Mouse (Mus musculus): ENCODE results near the gene Rxfp2. TPM values are rescaled to one million over a fixed set of nuclear protein-coding genes. Genes with fewer than 3 reads are reported as not detected.

The Rxfp2 gene
- total RNA-seq, 2 experiments from 2014 or later: not detected

DNA sequence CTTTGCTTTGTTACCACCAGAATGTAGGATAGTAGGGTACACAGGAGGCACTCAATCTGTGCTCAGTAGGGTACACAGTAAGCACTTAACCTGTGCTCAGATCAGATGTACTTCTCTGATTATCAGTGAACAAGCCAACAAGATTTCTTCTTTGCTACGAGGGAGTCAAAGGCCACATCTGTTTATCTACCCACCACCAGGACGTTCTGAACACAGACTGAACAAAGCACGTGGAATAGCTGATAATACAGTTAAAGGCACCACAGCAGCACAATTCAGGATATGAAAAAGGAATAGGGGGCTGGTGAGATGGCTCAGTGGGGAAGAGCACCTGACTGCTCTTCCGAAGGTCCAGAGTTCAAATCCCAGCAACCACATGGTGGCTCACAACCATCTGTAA is 18.4 kb downstream of the Rxfp2 start:
- ATAC-seq (ENCODE audit: poor library complexity, severe bottlenecking): no peak

DNA sequence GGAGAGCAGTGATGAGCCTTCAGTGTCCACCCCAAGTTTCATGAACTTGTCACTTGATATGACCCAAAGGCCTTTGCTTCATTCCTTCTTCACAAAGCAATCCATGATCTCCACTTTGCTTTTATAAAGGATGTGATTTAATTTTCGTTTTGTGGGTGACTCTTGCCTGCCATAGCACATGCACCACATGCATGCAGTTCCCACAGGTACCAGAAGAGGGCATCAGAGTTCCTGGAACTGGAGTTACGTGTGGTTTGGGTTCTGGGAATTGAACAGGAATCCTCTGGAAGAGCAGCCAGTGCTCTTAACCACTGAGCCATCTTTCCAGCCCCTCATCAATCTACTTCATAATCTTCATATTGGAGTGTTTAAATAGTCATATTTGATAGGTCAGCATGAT is 26.1 kb downstream of the Rxfp2 start:
- ATAC-seq (ENCODE audit: poor library complexity, severe bottlenecking): no peak

DNA sequence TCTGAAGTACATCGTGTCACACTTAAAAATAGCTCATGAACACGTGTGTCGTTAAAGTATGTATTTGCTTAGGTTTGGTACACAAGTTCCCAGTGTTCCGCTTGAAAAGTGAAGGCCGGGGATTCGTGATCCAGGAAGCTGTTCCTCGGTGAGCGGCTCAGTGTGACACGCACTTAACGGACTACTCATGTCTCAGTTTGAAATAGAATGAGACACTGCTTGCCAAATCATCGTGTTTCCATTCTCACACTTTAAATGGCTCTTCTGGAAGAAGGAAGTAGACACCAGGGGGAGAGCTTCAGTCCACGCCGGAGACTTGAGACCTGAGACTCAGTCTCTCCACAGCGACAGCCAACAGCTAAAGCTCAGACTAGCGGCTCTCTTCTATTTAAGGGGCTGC is 28.0 kb downstream of the Rxfp2 start:
- ATAC-seq (ENCODE audit: poor library complexity, severe bottlenecking): no peak

DNA sequence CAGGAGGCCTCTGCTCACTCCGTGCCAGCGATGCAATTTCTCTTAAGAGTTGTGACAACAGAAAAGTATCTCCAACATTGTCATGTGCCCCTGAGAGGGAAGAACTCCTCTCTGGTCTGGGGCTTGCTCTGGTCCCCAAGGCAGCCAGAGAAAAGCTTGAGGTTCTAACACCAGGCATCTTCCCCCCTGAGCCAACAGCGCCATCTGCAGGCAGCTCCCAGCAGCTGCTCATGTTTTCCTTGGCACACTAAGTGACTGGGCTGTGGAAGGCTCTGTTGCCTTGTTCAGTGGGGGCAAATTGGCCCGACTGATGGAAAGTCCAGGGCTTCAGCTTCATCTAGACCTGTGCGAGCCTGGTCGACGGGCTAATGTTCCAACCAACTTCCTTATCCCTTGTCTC is 31.5 kb downstream of the Rxfp2 start:
- ATAC-seq (ENCODE audit: poor library complexity, severe bottlenecking): 0 out of 2 replicates have a peak, but pooled peaks have one; percentile 22

DNA sequence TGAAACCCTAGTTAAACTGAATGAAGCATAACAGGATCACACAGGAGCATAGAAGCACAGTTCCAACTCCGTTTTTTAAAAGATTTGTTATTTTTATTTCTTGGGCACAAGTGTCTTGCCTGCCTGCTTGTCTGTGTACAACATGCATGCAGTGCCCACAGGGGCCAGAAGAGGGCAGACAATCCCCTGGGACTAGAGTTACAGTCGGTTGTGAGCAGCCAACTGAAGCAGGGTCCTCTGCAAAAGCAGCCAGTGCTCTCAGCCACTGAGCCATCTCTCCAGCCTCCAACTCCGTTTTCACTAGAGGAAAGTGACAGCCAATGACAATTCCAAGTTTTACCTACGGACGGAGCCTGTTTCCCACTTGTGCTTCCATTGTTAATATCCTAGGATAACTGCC is 33.4 kb downstream of the Rxfp2 start:
- peak; percentile 54 for ATAC-seq (ENCODE audit: poor library complexity, severe bottlenecking)

DNA sequence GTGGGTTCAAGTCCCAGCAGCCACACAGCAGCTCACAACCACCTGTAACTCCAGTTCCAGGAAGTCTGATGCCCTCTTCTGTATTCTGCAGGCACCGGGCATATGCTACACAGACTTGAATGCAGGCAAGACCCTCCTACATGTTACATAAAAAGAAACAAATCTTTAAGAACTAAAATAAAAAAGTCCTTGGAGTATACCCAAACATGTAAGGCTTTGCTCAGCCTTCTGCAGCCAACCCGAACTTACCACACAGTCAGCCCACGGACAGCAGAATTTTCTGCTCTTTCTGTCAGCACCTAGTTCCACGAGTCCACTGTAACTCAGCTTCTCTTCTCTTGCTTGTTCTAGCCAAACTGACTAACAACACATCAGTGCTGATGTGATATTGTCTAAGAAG is 34.8 kb downstream of the Rxfp2 start:
- ATAC-seq (ENCODE audit: poor library complexity, severe bottlenecking): no peak

DNA sequence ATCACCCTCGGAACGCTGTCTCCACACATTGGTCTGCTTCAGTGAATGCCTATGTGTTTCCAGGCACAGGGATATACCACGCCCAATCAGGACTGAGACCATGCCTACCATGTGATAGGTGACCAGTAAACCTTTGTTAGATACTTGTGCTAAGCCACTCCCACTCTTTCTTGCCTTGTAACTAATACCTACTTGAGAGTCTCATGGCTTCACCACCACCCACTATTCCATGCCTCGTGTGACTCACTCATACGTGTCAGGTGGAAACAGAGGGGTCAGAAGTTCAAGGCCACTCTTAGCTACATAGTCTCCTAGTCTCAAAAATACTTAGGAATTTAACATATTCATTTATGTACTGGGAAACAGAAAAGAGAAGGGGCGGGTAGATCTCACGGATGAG is 35.5 kb downstream of the Rxfp2 start:
- no peak for ATAC-seq (ENCODE audit: poor library complexity, severe bottlenecking)

DNA sequence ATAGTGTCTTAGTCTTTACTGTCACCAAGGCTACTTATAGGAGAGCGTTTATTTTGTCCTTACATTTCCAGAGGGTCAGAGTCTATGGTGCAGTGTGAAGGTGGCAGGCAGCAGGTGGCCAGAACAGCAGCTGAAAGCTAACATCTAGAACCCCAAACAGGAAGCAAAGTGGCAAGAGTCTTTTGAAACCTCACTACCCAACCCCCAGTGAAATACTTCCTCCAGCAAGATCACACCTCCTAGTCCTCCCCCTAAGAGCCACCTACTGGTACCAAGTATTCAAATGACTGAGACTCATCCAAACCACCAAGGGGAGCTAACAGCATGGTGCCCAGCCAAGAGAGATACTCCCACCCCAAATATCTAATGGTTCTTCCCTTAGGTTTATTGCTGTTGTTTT is 36.8 kb downstream of the Rxfp2 start:
- peak; percentile 91 for ATAC-seq (ENCODE audit: poor library complexity, severe bottlenecking)

DNA sequence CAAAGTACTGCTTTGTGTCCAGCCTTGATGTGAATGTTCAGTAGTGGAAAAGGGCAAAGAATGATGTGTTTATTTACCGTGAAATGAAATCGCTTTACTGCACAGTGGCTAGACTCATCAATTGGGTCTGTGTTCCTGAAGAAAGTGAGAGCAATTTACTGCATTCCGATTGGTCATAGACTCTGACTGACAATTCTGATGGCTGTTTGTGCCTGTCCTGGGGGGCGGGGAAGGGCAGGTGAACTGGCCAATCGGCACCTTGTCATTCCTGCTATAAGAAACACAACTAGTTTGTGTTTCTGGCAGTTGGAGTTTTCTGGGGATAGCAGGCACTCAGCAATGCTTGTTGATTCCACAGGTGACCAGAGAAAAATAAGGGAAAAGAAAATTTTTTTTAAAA is 37.6 kb downstream of the Rxfp2 start:
- ATAC-seq (ENCODE audit: poor library complexity, severe bottlenecking): no peak

DNA sequence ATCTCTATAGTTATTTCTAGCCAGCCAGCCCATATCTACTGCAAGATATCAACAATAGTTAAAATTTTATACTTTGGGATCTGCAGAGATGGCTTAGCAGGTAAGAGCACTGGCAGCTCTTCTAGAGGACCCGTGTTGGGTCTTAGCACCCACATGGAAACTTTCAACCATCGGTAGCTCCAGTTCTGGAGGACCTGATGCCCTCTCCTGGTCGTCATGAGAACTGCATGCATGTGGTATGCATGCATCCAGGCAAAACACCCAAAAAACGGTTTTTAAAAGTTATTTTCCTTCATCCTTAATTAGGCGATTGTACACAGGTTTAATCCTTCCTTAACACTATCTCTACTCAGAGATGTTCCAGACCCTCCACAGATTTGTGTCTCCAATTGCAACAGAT is 40.4 kb downstream of the Rxfp2 start:
- ATAC-seq (ENCODE audit: poor library complexity, severe bottlenecking): no peak

DNA sequence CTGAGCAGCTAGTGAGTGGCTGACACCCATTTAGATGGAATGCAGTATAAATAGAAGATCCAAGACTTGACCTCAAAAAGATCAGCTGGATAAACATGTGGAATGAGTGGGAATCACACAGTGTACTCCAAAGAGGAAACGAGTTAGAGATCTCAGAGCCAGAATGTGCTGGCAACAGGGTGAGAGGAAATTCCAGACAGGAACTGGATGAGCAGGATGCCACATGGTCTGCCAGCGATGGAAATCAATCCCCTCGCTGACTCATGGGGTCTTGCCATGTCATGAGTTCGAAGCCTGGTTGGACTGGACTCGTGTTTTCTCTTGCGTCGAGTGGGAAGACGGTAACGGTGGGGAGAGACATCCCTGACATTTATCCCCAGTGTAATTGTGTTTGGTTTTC is 41.0 kb downstream of the Rxfp2 start:
- no peak for ATAC-seq (ENCODE audit: poor library complexity, severe bottlenecking)

DNA sequence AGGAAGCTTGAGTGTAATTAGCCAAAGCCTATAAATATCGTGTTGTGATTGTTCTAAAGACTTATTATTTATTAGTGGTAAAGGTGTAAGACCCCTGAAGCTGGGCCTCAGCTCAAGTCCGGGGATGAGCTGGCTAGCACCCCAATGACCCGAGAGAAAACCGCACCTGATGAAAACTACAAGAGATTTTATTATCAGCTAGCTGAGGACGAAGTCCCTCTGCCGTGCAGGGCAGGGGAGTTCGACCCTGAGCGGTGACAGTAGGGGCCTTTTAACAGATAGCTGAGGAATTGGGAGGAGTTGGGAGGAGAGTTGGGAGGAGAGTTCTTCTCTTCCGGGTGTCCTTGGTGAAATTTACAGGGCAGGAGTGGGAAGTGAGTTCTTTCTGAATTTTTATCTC is 42.6 kb downstream of the Rxfp2 start:
- ATAC-seq (ENCODE audit: poor library complexity, severe bottlenecking): no peak

DNA sequence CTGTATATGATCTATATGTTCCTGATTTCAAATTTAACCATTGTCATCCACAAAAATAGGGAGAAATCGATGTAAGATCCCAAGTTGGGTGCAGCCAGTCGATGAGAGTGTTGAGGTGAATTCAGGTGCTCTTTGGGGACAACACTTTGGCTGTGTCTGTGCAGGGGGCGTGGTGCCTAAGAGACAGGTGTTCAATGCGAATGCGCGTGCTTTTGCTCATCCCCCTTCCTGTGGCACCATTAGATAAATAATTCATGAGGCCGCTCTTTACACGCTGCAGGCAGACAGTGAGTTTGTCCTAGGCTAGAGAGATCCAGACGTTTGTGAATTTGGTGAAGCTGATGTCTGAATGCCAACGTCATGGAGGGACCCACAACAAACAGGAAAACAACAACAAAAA is 45.8 kb downstream of the Rxfp2 start:
- no peak for ATAC-seq (ENCODE audit: poor library complexity, severe bottlenecking)

DNA sequence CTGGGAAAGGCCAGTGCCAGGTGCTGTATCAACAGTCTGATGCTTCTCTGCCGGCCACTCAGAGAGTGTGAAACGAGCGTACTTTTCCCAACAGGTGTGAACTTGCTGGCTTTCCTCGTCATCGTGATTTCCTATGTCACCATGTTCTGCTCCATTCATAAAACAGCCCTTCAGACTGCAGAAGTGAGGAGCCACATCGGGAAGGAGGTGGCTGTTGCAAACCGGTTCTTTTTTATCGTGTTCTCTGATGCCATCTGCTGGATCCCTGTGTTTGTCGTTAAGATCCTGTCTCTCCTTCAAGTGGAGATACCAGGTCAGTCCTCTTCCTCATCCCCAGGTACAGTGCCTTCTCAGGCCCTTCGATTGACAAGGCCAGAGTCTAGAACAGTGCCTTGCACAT is 51.6 kb downstream of the Rxfp2 start:
- peak; percentile 69 for ATAC-seq (ENCODE audit: poor library complexity, severe bottlenecking)

DNA sequence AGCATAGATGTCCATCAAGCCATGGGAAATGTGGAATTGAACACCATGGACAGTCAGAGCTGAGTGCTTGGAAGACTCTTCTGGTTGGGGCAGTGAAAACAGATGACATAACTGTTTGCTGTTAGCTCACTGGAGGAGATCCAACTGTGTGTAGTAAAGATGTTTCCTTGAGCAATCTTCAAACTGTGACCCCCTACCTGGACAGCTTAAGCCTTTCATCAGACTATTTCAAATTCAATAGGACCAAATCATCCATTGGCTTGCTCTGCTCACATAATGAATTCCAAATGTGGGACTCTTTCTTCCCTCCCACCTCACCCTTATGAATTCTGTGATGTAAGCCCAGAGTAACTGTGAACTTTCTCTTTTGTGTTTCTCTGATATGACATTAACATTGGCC is 53.3 kb downstream of the Rxfp2 start:
- no peak for ATAC-seq (ENCODE audit: poor library complexity, severe bottlenecking)

DNA sequence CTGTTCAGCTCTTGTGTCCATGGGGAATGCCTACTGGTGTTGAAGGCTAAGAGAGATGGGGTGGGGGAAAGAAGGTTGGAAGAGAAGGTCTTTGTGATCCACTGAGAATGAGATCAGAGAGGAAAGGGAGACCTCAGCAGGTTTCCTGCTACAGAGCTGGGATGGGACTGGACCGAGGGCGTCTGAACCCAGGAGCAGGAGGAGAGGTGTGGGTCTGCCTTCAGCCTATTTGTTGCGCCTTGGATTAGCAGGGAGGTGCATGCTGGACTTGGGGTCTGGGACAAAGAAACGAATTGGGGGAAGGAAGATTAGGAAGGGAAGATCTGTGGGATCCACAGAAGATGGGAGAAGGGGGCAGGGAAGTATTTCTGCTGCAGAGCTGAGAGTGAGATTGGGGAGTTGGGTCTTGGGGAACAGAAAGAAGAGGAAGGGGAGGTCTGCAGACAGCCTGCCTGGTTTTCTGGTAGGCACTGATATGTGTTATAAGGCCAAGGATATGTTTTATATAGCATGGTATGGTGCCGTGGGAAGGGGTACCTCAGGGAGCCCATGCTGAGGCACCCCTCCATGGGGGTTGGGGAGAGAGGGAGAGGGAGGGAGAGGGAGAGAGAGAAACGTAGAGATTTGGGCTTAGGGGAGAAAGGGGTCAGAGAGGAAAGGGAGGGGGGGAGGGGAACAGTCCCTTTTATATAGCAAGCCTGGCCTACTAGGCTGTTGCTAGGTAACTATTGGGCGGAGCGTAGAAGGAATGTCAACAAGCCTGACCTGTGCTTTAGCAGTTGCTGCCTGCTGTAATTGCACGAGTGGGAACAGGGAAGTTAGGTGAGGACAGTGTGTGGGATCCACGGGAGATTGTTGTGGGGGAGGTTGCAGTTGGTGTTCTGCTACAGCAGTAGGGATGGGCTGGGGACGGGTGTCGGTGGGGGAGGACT is 61.7 kb downstream of the Rxfp2 start:
- ATAC-seq (ENCODE audit: poor library complexity, severe bottlenecking): no peak

DNA sequence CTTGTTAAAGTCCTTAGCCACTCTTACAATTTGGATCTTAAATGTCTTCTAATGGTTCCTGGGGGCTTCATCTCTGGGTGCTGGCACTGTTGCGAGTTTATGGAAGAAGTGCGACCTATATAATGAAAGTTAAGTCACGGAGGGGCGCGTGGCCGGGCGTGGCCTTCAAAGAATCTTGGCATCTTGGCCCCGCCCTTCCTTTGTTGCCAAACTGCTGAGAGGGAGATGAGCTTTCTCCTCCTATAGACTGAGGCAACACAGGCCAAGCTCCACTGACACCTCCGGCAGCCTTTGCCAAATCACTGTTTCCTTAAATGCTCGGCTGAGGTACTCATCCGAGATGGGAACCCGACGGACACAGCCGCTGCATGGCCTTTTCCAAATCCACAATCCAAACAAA is 64.2 kb downstream of the Rxfp2 start:
- no peak for ATAC-seq (ENCODE audit: poor library complexity, severe bottlenecking)

DNA sequence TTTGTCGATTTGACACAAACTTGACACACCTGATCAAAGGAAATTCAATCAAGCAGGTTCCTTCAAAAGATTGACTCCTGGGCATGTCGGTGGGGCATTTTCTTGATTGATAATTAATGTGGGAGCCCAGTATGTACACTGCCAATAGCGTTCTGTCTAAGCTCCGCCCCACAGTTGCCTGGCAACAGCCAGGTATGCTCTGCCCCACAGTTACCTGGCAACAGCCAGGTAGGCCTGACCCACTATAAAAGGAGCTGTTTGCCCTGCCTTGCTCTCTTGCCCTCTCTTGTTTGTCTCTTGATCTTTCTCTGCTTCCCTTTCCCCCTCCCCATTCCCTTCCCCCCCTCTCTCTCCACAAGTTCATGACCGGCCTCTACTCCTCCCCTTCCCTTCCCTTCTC is 64.7 kb downstream of the Rxfp2 start:
- ATAC-seq (ENCODE audit: poor library complexity, severe bottlenecking): no peak

DNA sequence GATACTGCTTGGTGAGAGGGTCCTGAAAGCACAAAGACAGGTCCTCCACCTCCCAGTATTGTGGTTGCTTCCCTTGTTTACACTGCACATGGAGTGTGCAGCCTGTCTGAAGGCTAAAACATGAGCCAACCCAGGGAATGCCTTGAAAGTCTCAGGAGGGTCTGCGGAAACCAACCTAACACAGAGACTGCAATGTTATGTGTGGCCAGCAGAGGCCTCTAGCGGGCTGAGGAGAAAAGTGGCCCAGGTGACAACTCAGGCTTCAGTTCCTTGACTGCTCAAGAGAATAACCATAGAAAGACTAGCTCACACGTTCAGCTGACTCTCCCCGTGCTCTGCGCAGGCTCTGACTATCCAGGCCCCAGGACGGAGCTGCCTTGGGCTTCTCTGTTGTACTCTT is 79.1 kb downstream of the Rxfp2 start:
- ATAC-seq (ENCODE audit: poor library complexity, severe bottlenecking): peak; percentile 98

DNA sequence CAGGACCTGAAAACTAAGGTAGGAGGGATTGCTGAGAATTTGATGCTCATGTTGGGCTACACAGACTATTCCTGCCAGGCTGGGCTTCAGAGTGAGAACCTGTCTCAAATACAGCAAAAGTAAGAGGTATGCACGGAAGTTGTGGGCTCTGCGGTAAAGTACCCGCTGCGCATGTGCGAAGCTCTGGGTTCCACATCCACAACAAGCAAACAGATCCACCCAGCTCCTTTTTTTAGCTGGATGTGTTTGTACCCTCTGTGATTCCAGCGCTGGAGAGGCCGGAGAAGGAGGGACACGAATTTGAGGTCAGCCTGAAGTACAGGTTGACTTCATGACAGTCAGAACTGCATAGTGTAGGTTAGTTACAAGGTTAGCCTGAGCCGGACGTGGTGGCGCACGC is 80.3 kb downstream of the Rxfp2 start:
- no peak for ATAC-seq (ENCODE audit: poor library complexity, severe bottlenecking)

DNA sequence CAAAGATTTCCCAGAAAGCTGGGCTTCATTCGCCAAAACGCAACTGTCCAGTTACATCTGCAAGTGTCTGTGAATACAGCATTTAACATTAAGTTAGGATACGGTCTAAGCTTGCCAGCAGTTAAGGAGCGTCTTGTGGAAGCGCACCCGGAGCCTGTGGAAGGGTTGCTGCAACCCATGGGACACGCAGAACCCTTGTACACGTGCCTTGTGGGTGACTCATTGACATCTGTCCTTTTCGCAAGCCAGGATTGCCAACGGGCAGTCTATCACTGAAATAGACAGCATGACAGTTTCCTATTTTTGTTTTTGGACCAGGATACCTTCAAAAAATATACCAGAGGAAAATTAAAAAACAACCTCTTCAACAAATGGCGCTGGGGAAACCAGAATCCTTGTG is 83.3 kb downstream of the Rxfp2 start:
- no peak for ATAC-seq (ENCODE audit: poor library complexity, severe bottlenecking)

DNA sequence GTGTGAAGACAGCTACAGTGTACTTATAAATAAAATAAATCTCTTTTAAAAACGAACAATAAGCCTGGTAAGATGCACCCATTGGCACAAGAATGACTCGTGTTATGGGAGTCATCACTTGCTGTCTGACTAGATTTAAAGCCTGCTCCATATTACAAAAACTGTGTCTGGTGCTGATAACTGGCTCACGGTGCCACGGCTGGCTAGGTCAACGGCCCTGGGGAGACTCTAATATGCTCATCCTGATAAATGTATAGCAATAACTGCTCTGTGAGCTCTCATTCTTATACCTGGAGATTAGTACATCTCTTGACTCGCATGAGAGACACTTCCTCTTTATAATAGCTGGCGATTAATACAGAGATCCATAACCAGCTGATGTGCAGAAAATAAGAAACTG is 87.9 kb downstream of the Rxfp2 start:
- no peak for ATAC-seq (ENCODE audit: poor library complexity, severe bottlenecking)

DNA sequence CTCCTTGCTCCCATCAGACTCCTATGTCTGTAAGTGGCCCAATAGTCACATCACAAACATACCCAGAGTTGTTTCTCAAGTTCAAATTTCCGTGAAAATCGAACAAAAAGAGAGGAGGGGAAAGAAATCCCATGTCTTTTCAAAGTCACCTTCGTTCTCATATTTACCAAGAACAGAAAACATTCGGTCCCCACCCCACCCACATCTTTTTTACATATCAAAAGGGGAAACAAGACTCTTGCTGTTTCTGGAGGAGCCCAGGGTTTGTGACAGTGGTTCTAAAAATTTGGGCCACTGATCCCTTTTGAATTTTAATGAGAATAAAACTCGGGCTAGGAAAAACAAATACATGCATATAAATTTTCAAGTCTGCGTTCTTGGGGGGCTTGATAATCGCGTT is 92.8 kb downstream of the Rxfp2 start:
- ATAC-seq (ENCODE audit: poor library complexity, severe bottlenecking): no peak
